Mouse (Mus musculus) 3134 (cell line): ENCODE data around the gene Mylk3.

ENCODE experiments used
- DNase-seq: peaks from one replicate; pipeline ENCODE4 v3.0.0-alpha.2; 2011; ENCODE audit warnings: low spot score; ENCODE audit not compliant: insufficient read length; ENCODE audit errors: extremely low read depth

The Mylk3 gene

DNA sequence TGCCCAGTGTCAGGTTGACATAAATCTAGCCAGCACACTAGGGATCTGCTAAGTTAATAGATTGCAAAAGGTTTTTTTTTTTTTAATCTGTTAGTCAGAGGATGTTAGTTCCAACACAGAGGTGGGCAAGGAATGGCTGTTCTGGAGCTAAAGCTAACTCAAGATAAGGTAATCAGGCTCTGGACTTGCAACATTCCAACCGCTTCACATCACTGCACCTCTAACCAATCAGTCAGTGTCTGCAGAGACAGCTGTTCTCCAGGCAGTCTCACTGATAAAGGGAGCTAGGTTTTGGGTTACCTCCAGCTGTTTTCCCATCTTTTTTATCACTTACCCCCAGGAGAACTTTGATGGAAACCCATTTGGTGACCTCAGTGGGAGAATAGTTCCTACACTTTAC is 5.3 kb upstream of the Mylk3 start:
- no peak for DNase-seq

DNA sequence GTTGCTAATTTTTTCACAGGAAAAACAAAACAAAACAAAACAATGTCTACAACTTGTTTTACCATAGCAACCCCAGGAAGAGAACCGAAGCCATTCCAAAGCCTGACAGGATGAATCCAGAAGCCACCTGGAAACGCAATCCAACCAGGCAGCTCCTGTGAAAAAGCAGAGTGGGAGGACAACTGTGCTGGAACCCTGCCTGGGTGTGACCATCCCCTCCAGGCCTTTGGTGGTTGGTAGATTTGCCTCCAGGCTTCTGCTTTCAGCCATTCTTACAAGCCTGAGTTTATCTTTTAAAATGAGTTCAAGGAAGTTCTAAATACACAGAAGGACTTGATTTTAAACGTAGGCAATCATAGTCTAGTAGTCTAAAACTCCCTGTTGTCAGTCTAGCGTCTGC is 4.2 kb downstream of the Mylk3 start:
- DNase-seq = no peak

GRCm38 (mm10) chr8:85380824-85381209 is 5.3 kb downstream of the Mylk3 start:
- DNase-seq = peak; percentile 15

DNA sequence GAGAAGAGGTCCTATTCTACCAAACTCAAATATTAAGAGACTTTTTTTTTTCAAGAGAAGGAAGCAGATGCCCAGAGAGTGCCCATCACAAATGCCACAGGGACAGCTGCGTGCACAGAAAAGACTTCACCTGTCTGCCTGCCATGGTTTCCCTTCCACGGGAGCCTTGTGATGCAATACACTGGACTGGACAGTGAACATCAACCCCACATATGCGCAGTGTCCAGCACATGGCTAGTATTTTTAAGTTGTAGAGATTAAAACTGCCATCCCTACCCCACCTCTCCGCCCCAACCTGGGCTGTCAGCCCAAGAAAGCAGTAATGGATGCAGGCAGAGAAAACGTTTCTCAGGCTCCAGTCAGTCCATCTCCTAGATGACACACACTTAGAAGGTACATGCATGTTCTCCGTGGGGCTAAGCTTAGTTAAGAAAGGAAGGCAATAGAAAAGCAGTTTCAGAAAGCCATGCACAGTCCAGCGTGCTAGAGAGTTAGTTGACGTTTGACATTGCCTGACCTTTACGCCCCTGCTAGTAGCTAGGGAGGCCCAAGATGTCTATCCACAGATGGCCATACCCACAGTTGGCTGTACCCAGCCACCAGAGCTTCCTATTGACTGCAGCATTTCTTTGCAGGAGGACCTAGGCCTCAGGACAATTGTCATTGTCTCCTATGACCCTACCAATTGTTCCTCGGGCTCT is 5.9 kb downstream of the Mylk3 start:
- DNase-seq = no peak

DNA sequence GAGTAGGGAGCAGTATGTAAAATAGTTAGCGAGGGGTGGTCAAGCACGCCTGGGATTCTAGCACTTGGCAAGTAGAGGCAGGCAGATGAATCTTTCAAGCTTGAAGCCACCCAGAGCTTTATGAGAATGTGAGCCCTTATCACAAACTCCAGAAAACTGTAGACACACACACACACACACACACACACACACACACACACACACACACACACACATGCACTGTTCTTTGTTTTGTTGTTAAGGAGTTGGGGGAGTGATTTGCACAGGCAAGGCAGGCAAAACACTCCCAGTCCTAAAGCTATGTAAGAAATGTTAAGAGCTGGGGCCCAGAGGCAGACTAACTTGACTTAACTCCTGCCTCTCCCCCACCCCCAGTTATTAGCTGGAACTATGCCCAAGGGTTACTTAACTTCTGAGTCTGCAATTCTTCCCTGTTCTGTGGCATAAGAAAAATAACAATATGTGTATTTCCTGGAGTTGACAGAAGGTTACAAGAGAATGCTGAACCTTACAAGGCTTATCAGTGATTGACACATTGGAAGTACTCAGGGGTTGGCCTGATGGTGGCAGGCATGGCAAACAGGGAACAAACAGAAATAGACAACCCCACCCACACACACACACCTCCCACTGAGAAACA is 6.9 kb downstream of the Mylk3 start:
- no peak for DNase-seq

- no peak for DNase-seq
Measured at GRCm38 (mm10) chr8:85376516-85376915, 9.6 kb downstream of the Mylk3 start.

- no peak for DNase-seq
Measured at GRCm38 (mm10) chr8:85374286-85374685, 11.9 kb downstream of the Mylk3 start.

DNA sequence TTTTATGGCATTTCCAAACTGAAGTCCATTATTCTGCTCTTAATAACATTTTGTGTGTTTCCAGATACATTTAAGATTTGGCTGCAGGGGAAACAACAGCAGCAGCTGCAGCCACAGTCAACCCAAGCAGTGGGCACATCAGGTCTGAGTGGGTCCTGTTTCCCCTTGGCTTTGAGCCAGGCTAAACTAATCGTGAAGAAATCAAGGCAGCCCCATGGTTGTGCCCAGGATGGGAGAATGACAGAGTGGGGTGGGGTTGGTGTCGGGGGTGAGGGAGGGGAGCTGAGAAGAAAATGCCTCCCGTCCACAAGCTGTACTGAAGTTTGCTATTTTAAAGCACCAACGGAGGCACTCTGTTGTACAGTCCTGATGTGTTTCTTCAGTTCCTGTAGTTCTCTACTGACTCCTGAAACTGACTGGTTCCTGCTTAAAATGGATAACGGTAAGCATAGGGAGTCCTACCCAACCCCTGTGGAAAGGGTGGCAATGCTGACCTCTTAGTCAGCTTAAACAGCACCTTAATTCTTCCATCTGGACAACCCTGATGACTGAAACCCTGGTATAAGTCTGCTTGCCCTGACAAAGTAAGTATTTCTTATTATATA is 12.6 kb downstream of the Mylk3 start:
- DNase-seq = no peak

DNA sequence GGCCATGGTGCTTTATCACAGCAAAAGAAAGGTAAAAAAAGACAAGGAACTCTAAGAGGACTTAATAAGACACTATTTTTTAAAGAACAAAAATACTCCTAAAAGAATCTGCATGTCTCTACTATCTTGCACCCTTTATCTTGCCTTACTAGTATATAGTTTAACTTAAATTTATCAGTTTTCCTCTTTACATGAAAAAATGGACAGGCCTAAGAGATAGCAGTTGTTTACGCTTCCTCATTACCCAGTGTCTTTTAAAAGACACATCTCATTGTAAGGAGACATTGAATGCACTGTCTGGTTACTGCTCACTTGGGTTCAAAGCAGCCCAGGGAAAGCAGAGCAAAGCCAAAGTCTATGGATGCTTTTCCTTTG is 13.7 kb downstream of the Mylk3 start:
- no peak for DNase-seq

DNA sequence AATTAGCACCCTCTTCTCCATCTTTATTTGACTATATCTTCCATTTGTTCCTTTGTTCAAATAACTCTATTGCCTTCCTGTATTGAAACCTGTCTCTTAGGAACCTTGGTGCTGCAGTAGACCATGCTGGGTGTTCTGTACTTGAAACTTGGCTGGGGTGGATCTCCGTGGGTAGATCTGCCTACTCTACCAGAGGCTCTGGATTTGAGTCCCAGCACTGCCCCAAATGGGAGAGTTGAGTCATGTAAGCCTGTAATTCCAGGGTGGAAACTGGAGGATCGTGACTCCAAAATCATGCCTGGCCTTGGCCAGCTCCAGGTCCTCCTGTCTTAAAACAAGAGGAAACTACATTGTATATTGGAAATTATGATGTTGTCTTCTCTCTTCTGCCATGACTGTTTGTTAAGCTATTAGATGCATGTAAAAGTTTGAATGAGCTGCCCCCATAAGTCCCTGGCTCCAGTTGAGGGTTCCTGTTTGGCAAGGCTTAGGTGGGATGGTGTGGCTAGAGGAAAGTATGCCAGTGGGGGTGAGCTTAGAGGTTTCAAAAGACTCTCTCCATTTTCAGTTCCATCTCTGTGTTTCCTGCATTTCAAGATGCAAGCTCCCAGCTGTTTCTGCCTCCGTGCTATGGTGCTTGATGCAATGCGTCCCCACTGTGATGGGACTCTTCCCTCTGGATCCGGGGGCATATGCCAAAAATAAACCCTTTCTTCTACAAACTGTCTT is 14.2 kb downstream of the Mylk3 start:
- DNase-seq = no peak

DNA sequence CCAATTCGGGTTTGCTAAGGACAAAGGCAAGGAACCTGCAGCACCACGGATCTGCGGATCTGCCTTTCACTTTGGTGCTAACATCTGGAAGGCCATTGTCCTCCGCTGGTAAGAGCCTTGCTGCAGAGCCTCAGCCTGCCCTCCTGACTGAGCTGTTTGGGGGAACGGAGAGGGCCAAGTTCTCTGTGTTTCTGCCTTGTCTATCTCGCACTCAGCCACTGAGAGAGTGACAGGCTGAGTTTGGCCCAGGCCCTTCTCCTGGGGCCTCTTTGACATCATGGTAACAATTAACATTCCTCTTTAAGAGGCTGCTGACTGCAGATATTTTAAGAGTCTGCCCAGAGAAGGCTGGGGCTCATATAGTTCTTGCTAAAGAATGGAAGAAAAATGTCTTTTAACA is 21.0 kb downstream of the Mylk3 start:
- no peak for DNase-seq

DNA sequence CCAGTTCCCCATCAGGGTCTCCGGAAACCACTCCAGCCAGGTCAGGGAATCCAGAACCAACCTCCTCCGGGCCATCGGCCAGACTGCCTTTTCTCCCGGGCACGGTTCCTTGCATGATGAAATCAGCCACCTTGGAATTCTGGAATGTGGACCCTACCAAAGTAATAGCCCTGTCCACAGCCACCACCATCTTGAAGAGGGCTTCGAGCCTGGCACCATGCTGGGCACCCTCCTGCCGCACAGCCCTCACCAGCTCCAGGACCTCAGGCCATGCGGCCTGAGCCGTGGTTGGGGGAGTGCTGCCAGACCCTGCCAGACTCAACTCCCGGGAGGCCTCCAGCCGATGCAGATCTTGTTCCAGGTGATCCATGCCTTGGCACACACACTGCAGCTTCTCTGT is 21.5 kb downstream of the Mylk3 start:
- peak; percentile 43 for DNase-seq

DNA sequence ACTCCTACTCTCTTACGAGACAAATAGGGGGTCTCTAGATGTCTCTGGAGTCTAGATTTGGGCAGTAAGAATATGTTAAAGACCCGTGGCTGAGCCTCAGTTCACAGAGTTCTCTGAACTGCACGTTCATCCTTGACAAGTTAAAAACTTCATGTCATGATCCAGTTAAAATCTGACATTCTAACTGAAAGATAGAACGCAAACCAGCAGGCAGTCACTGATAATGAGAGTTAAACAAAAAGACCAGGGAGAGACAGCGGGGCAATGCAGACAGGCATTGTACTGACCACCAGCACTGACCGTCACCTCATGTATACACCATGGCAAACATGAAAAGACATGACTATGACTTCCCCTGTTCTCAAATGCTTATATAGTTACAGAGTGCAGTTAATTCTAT is 22.7 kb downstream of the Mylk3 start:
- DNase-seq = no peak

- DNase-seq = no peak
Measured at GRCm38 (mm10) chr8:85362211-85362610, 23.9 kb downstream of the Mylk3 start.

DNA sequence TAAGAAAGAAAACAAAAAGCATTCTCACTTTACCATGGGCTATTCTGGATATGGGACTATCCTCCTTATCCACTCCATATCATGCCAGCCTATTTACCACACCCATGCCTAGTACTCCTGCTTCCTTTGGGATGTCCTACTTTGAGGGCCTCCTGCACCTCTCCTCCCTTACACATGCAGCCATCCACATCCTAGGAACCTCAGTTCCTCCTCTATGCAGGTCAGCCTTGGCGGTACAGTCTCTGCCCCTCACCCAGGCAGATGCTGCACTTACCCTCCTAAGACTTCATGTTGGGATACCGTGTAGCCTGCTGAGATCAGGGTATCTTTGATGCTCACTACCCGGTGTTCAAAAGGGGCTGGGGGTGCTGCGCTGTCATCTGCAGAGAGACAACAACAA is 32.9 kb downstream of the Mylk3 start:
- no peak for DNase-seq

DNA sequence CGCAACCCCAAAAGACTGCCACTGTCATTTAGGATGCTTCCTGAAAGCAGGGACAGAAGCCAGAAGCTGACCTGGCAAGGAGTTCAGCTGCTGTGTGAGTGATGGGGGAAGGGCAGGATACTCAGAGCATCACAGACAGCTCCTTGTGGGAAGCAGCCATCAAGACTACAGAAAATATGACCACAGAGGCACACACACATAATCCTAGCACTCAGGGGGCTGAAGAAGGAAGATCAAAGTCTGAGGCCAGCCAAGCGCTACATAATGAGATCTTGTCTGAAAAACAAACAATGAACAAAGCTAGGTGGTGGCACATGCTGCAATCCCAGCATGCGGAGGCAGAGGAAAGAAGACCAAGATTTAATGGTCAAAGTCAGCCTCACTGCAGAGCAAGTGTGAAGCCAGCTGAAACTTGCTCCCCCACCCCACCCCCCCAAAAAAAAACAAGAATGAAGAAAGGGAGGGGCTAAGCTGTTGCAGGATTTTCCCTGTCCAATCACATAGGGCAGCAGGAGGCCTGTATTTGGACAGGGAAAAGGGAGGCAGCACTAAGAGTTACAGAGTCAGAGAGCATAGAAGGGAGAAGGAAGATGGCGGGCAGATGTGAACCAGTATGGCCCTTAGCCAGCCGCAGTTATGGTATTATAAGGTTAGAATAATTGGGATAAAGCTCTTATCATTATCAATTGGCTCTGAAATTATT is 46.1 kb downstream of the Mylk3 start:
- DNase-seq = no peak

DNA sequence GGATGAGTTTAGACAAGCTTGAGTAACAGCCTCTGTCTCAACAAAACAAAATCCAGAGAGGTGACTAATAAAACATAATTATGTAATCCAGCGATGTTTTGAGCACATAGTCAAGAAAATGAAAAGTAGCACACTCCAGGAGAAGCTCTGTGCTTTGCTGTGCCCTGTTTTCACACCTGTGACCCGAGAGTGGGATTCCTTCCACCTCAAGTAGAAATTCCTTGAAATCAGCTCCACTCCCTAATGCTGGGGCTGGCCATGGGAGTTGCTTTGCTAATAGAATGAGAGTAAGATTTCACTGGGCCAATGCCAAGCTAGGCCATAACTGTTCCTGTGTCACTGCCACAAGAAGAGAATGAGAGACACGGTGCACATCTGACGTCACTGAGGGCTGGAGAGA is 48.5 kb downstream of the Mylk3 start:
- no peak for DNase-seq

- no peak for DNase-seq
Measured at GRCm38 (mm10) chr8:85336211-85336933, 49.8 kb downstream of the Mylk3 start.

- no peak for DNase-seq
Measured at GRCm38 (mm10) chr8:85335105-85335504, 51.0 kb downstream of the Mylk3 start.

GRCm38 (mm10) chr8:85329506-85329905 is 56.6 kb downstream of the Mylk3 start:
- peak; percentile 57 for DNase-seq
